Mouse (Mus musculus) mesoderm, embryonic 11.5 days (tissue): ENCODE data around the gene Tnrc18.
A peak's percentile ranks its signal among the peaks of the same experiment; 100 is the strongest.

Source experiments
- DNase-seq: peaks from one replicate; pipeline ENCODE4 v3.0.0-alpha.2; 2012; ENCODE audit warnings: low read depth, low spot score

Gene Tnrc18

GRCm38 (mm10) chr5:142810710-142811599, 6.5 kb downstream of the Tnrc18 start:
- DNase-seq = peak; percentile 69

- DNase-seq = no peak
Observed at GRCm38 (mm10) chr5:142807661-142808060, 9.8 kb downstream of the Tnrc18 start.

- DNase-seq = no peak
Observed at GRCm38 (mm10) chr5:142803746-142804145, 13.7 kb downstream of the Tnrc18 start.

GRCm38 (mm10) chr5:142802884-142803283, 14.6 kb downstream of the Tnrc18 start:
- DNase-seq = no peak

GRCm38 (mm10) chr5:142801977-142802376, 15.5 kb downstream of the Tnrc18 start:
- DNase-seq = no peak

GRCm38 (mm10) chr5:142800656-142801055, 16.8 kb downstream of the Tnrc18 start:
- no peak for DNase-seq

- no peak for DNase-seq
Observed at GRCm38 (mm10) chr5:142800198-142800597, 17.3 kb downstream of the Tnrc18 start.

- no peak for DNase-seq
Observed at GRCm38 (mm10) chr5:142799259-142799658, 18.2 kb downstream of the Tnrc18 start.

- no peak for DNase-seq
Observed at GRCm38 (mm10) chr5:142798190-142798589, 19.3 kb downstream of the Tnrc18 start.

GRCm38 (mm10) chr5:142797620-142798019, 19.8 kb downstream of the Tnrc18 start:
- no peak for DNase-seq

GRCm38 (mm10) chr5:142796921-142797320, 20.5 kb downstream of the Tnrc18 start:
- no peak for DNase-seq

- DNase-seq = no peak
Observed at GRCm38 (mm10) chr5:142794582-142794981, 22.9 kb downstream of the Tnrc18 start.

- no peak for DNase-seq
Observed at GRCm38 (mm10) chr5:142794161-142794560, 23.3 kb downstream of the Tnrc18 start.

GRCm38 (mm10) chr5:142792594-142792993, 24.9 kb downstream of the Tnrc18 start:
- no peak for DNase-seq

- no peak for DNase-seq
Observed at GRCm38 (mm10) chr5:142788279-142788678, 29.2 kb downstream of the Tnrc18 start.

- no peak for DNase-seq
Observed at GRCm38 (mm10) chr5:142787304-142787905, 30.1 kb downstream of the Tnrc18 start.

GRCm38 (mm10) chr5:142786709-142787108, 30.8 kb downstream of the Tnrc18 start:
- DNase-seq = no peak

- no peak for DNase-seq
Observed at GRCm38 (mm10) chr5:142786215-142786614, 31.2 kb downstream of the Tnrc18 start.

- DNase-seq = no peak
Observed at GRCm38 (mm10) chr5:142783142-142783540, 34.3 kb downstream of the Tnrc18 start.

GRCm38 (mm10) chr5:142782459-142783141, 34.9 kb downstream of the Tnrc18 start:
- no peak for DNase-seq

GRCm38 (mm10) chr5:142780579-142780978, 36.9 kb downstream of the Tnrc18 start:
- peak; percentile 21 for DNase-seq

GRCm38 (mm10) chr5:142778871-142779270, 38.6 kb downstream of the Tnrc18 start:
- no peak for DNase-seq
